In the genomic region with DNA sequence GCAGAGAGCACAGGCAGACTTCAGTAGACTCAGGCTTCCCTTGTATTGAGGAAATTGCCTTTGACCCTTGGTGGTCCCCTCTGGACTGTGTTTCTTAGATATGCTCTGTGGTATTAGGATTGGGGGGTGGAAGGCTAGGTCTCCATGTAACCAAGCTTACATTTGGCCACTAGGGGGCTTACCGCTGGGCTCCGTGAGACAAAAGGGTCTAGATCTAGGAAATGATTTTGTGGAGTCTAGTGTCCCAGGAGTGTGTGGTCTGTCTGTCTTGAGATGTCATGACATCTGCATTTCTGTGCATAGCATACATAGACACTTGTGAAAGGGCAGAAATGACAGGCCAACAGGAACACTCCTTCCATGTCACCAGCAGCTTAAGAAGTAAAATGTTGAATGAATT, we compare ENCODE assay signal across 8 mouse cellular contexts.
DNase-seq lines count a peak whose midpoint lies in the region; ATAC-seq and TF ChIP-seq lines count a peak whose summit lies in the region.

No protein-coding gene starts in this region.

- no peak overlapping the region for H3K4me3 ChIP-seq in gastrocnemius, adult 2 months
- no peak overlapping the region for H3K4me3 ChIP-seq in midbrain, embryonic 10.5 days
- H3K4me3 ChIP-seq in midbrain, embryonic 13.5 days (replicated peaks), result no peak overlapping the region

- H3K9ac ChIP-seq in midbrain, embryonic 13.5 days (replicated peaks), result no peak overlapping the region

- H3K36me3 ChIP-seq in midbrain, embryonic 10.5 days, result peaks cover 23% of the 10 kb centered on the region
- H3K36me3 ChIP-seq in midbrain, embryonic 13.5 days, result peaks cover 23% of the 10 kb centered on the region

- no peak overlapping the region for H3K27ac ChIP-seq in gastrocnemius, adult 2 months
- H3K27ac ChIP-seq in midbrain, embryonic 10.5 days (replicated peaks), result no peak overlapping the region
- H3K27ac ChIP-seq in midbrain, embryonic 13.5 days, result no peak overlapping the region

- no peak for ATAC-seq in midbrain, embryonic 13.5 days
- ATAC-seq in megakaryocyte-erythroid progenitor cell, adult 5-6 weeks (replicated peaks; ENCODE audit: low FRiP score, low TSS enrichment, poor library complexity, severe bottlenecking), result peak; percentile 64

- peak; percentile 33 for TF ChIP-seq CTCF in gastrocnemius, adult 2 months (IDR thresholded peaks at IDR 0.05)

- peaks cover 20% of the 10 kb centered on the region for H3K4me1 ChIP-seq in midbrain, embryonic 10.5 days
- peaks cover 7% of the 10 kb centered on the region for H3K4me1 ChIP-seq in midbrain, embryonic 13.5 days (replicated peaks)

- H3K9me3 ChIP-seq in midbrain, embryonic 10.5 days (replicated peaks), result no peaks in the 10 kb centered on the region
- H3K9me3 ChIP-seq in midbrain, embryonic 13.5 days, result no peaks in the 10 kb centered on the region

- intact Hi-C loops in gastrocnemius, adult 2 months (cut with DNase I), result no loop called here

- WGBS in midbrain, embryonic 10.5 days, result 41% methylated on average over 2 of the region's 2 CpGs
- WGBS in midbrain, embryonic 13.5 days, result 48% methylated on average over 2 of the region's 2 CpGs

- no peak for DNase-seq in gastrocnemius, adult 2 months
- DNase-seq in gastrocnemius, postnatal 25 days, result no peak
- DNase-seq in midbrain, embryonic 10.5 days (ENCODE audit: low spot score), result peak; percentile 26
- peak; percentile 22 for DNase-seq in brain, adult 2 months (ENCODE audit: low read depth, low spot score)
- DNase-seq in cerebellum, adult 11-12 months, result no peak
- no peak for DNase-seq in layer of hippocampus, postnatal 14 days (ENCODE audit: low spot score in 2 of 2)

- H3K27me3 ChIP-seq in midbrain, embryonic 10.5 days (ENCODE audit: low read depth, poor library complexity, severe bottlenecking), result no peaks in the 10 kb centered on the region; the same call in 1 of the 2 replicates
- H3K27me3 ChIP-seq in midbrain, embryonic 13.5 days, result no peaks in the 10 kb centered on the region

- no peak overlapping the region for H3K4me2 ChIP-seq in midbrain, embryonic 13.5 days (replicated peaks)

Comparison
In these comparisons a context has a peak if more than half of its experiments do, and no peak if none do; other contexts are left out.
1. DNase-seq: peak in midbrain, embryonic 10.5 days (single experiment) and brain, adult 2 months (single experiment); none in gastrocnemius, adult 2 months (single experiment), gastrocnemius, postnatal 25 days (single experiment), cerebellum, adult 11-12 months (single experiment) and layer of hippocampus, postnatal 14 days (0 of 2).